Mouse (Mus musculus): ENCODE data around the gene Spon1. TPM values are rescaled to one million over a fixed set of nuclear protein-coding genes. Genes with fewer than 3 reads are reported as not detected.

Gene Spon1
- polyA plus RNA-seq, 1 experiment from 2014 or later, result 22.7 TPM

- Histone ChIP-seq H3K27me3 (no peaks in the 10 kb centered on the region), H3K9me3 (no peaks in the 10 kb centered on the region), H3K4me2 (replicated peaks) (no peak overlapping the region), H3K4me3 (no peak overlapping the region), H3K9ac (no peak overlapping the region), H3K36me3 (no peaks in the 10 kb centered on the region), H3K27ac (no peak overlapping the region), H3K4me1 (peaks cover 38% of the 10 kb centered on the region)
- WGBS, result 82% methylated on average over 11 of the region's 11 CpGs
- ATAC-seq (ENCODE audit: insufficient number of reproducible peaks, insufficient read depth, low FRiP score, low TSS enrichment), result no peak
These were observed 304.1 kb downstream of the Spon1 start for GRCm38 (mm10) chr7:114069726-114070457.

- peaks cover 33% of the 10 kb centered on the region for H3K4me1 ChIP-seq
- H3K4me2 ChIP-seq (replicated peaks), result no peak overlapping the region
- H3K27me3 ChIP-seq, result no peaks in the 10 kb centered on the region
- no peaks in the 10 kb centered on the region for H3K36me3 ChIP-seq
- no peaks in the 10 kb centered on the region for H3K9me3 ChIP-seq
- H3K9ac ChIP-seq, result no peak overlapping the region
- WGBS, result 83% methylated on average over 3 of the region's 3 CpGs
- ATAC-seq (ENCODE audit: insufficient number of reproducible peaks, insufficient read depth, low FRiP score, low TSS enrichment), result no peak
- no peak overlapping the region for H3K27ac ChIP-seq
- H3K4me3 ChIP-seq, result no peak overlapping the region
These were observed 304.7 kb downstream of the Spon1 start for GRCm38 (mm10) chr7:114070458-114070840.

- 63% methylated on average over 5 of the region's 5 CpGs for whole genome bisulfite sequencing
- Histone ChIP-seq H3K4me3 (no peak overlapping the region), H3K4me1 (peaks cover 23% of the 10 kb centered on the region)
These were observed 305.6 kb downstream of the Spon1 start for GRCm38 (mm10) chr7:114071395-114071794.

GRCm38 (mm10) chr7:114071851-114072616 lies 306.2 kb downstream of the Spon1 start:
- H3K4me1 ChIP-seq, result peaks cover 19% of the 10 kb centered on the region
- WGBS, result 21% methylated on average over 13 of the region's 13 CpGs
- H3K4me2 ChIP-seq (replicated peaks), result peak overlapping the region; percentile 24; the same call in 1 of the 2 replicates
- ATAC-seq (ENCODE audit: insufficient number of reproducible peaks, insufficient read depth, low FRiP score, low TSS enrichment), result peak; percentile 76
- H3K9me3 ChIP-seq, result no peaks in the 10 kb centered on the region
- H3K27me3 ChIP-seq, result no peaks in the 10 kb centered on the region
- H3K4me3 ChIP-seq, result no peak overlapping the region
- no peaks in the 10 kb centered on the region for H3K36me3 ChIP-seq
- H3K9ac ChIP-seq, result no peak overlapping the region
- peak overlapping the region; percentile 54 for H3K27ac ChIP-seq

More at GRCm38 (mm10) chr7:114071395-114071794, 305.6 kb downstream of the Spon1 start:
- H3K9me3 ChIP-seq, result no peaks in the 10 kb centered on the region
- no peaks in the 10 kb centered on the region for H3K36me3 ChIP-seq
- no peaks in the 10 kb centered on the region for H3K27me3 ChIP-seq
- ATAC-seq (ENCODE audit: insufficient number of reproducible peaks, insufficient read depth, low FRiP score, low TSS enrichment), result no peak
- peak overlapping the region; percentile 54; the same call in 1 of the 2 replicates for H3K27ac ChIP-seq
- H3K4me2 ChIP-seq (replicated peaks), result peak overlapping the region; percentile 24; the same call in 1 of the 2 replicates
- H3K9ac ChIP-seq, result no peak overlapping the region

- H3K4me2 ChIP-seq (replicated peaks), result no peak overlapping the region
- WGBS, result 59% methylated on average over 7 of the region's 7 CpGs
- H3K27me3 ChIP-seq, result no peaks in the 10 kb centered on the region
- no peaks in the 10 kb centered on the region for H3K36me3 ChIP-seq
- no peaks in the 10 kb centered on the region for H3K9me3 ChIP-seq
- no peak overlapping the region for H3K27ac ChIP-seq
- no peak overlapping the region for H3K4me3 ChIP-seq
- peaks cover 19% of the 10 kb centered on the region for H3K4me1 ChIP-seq
- no peak for ATAC-seq (ENCODE audit: insufficient number of reproducible peaks, insufficient read depth, low FRiP score, low TSS enrichment)
- no peak overlapping the region for H3K9ac ChIP-seq
These were observed 308.3 kb downstream of the Spon1 start for GRCm38 (mm10) chr7:114074133-114074532.

GRCm38 (mm10) chr7:114074595-114074994 lies 308.8 kb downstream of the Spon1 start:
- no peak overlapping the region for H3K4me3 ChIP-seq
- H3K9me3 ChIP-seq, result no peaks in the 10 kb centered on the region
- WGBS, result 88% methylated on average over 2 of the region's 2 CpGs
- no peak overlapping the region for H3K4me2 ChIP-seq (replicated peaks)
- no peak overlapping the region for H3K9ac ChIP-seq
- no peaks in the 10 kb centered on the region for H3K27me3 ChIP-seq
- no peak overlapping the region for H3K27ac ChIP-seq
- ATAC-seq (ENCODE audit: insufficient number of reproducible peaks, insufficient read depth, low FRiP score, low TSS enrichment), result no peak
- peaks cover 19% of the 10 kb centered on the region for H3K4me1 ChIP-seq
- no peaks in the 10 kb centered on the region for H3K36me3 ChIP-seq

GRCm38 (mm10) chr7:114079343-114079742 lies 313.5 kb downstream of the Spon1 start:
- Histone ChIP-seq H3K27ac (no peak overlapping the region), H3K36me3 (no peaks in the 10 kb centered on the region), H3K4me3 (no peak overlapping the region), H3K27me3 (no peaks in the 10 kb centered on the region), H3K4me1 (0 out of 2 replicates have a peak, but pooled peaks cover 3% of the 10 kb centered on the region), H3K4me2 (replicated peaks) (no peak overlapping the region), H3K9ac (no peak overlapping the region), H3K9me3 (no peaks in the 10 kb centered on the region)
- 91% methylated on average over 4 of the region's 4 CpGs for WGBS
- no peak for ATAC-seq (ENCODE audit: insufficient number of reproducible peaks, insufficient read depth, low FRiP score, low TSS enrichment)

- Histone ChIP-seq H3K9ac (no peak overlapping the region), H3K36me3 (no peaks in the 10 kb centered on the region), H3K4me3 (no peak overlapping the region), H3K4me2 (replicated peaks) (no peak overlapping the region), H3K27ac (no peak overlapping the region), H3K9me3 (no peaks in the 10 kb centered on the region), H3K4me1 (0 out of 2 replicates have a peak, but pooled peaks cover 3% of the 10 kb centered on the region), H3K27me3 (no peaks in the 10 kb centered on the region)
- WGBS, result 99% methylated on average over 5 of the region's 5 CpGs
- ATAC-seq (ENCODE audit: insufficient number of reproducible peaks, insufficient read depth, low FRiP score, low TSS enrichment), result no peak
These were observed 314.5 kb downstream of the Spon1 start for GRCm38 (mm10) chr7:114080250-114080649.

- Histone ChIP-seq H3K36me3 (no peaks in the 10 kb centered on the region), H3K9me3 (no peaks in the 10 kb centered on the region), H3K4me2 (replicated peaks) (no peak overlapping the region), H3K9ac (no peak overlapping the region), H3K4me1 (0 out of 2 replicates have a peak, but pooled peaks cover 3% of the 10 kb centered on the region), H3K4me3 (no peak overlapping the region), H3K27me3 (no peaks in the 10 kb centered on the region), H3K27ac (no peak overlapping the region)
- 73% methylated on average over 21 of the region's 21 CpGs for WGBS
- ATAC-seq (ENCODE audit: insufficient number of reproducible peaks, insufficient read depth, low FRiP score, low TSS enrichment), result no peak
These were observed 316.0 kb downstream of the Spon1 start for GRCm38 (mm10) chr7:114081633-114082420.

GRCm38 (mm10) chr7:114083088-114083487 lies 317.3 kb downstream of the Spon1 start:
- Histone ChIP-seq H3K27ac (no peak overlapping the region), H3K36me3 (no peaks in the 10 kb centered on the region), H3K4me1 (peaks cover 10% of the 10 kb centered on the region; the same call in 1 of the 2 replicates), H3K4me2 (replicated peaks) (no peak overlapping the region), H3K9ac (no peak overlapping the region), H3K27me3 (no peaks in the 10 kb centered on the region), H3K4me3 (no peak overlapping the region), H3K9me3 (no peaks in the 10 kb centered on the region)
- ATAC-seq (ENCODE audit: insufficient number of reproducible peaks, insufficient read depth, low FRiP score, low TSS enrichment), result 0 out of 2 replicates have a peak, but pooled peaks have one; percentile 47
- 92% methylated on average over 2 of the region's 2 CpGs for WGBS

- Histone ChIP-seq H3K27me3 (no peaks in the 10 kb centered on the region), H3K9ac (no peak overlapping the region), H3K27ac (no peak overlapping the region), H3K4me2 (replicated peaks) (no peak overlapping the region), H3K36me3 (no peaks in the 10 kb centered on the region), H3K4me3 (no peak overlapping the region), H3K9me3 (no peaks in the 10 kb centered on the region), H3K4me1 (peaks cover 10% of the 10 kb centered on the region; the same call in 1 of the 2 replicates)
- ATAC-seq (ENCODE audit: insufficient number of reproducible peaks, insufficient read depth, low FRiP score, low TSS enrichment), result no peak
- 76% methylated on average over 3 of the region's 3 CpGs for WGBS
These were observed 318.0 kb downstream of the Spon1 start for GRCm38 (mm10) chr7:114083760-114084159.

Measured in embryonic facial prominence, embryonic 12.5 days (tissue).